Mouse (Mus musculus) cerebellum, adult 2 months (tissue): ENCODE measurements at regions not wholly inside any gene's neighbourhood (a gene's known extent, or its start where the extent isn't known, plus 50 kb on each side); places are given as distances from the start of the nearest gene placed in this dataset.

Experiments
- CTCF ChIP-seq: fragments of 200-500 bp; IDR thresholded peaks from 2 replicates; pipeline ENCODE4 v1.5.1; 2011; ENCODE audit warnings: low read depth, mild to moderate bottlenecking, control low read depth, low read length, moderate library complexity, borderline replicate concordance; ENCODE audit not compliant: insufficient read depth
- POLR2A ChIP-seq: fragments of 200-500 bp; IDR thresholded peaks from 2 replicates; pipeline ENCODE4 v1.6.1; 2011; ENCODE audit warnings: low read length, control low read depth, borderline replicate concordance; ENCODE audit not compliant: insufficient read depth

DNA sequence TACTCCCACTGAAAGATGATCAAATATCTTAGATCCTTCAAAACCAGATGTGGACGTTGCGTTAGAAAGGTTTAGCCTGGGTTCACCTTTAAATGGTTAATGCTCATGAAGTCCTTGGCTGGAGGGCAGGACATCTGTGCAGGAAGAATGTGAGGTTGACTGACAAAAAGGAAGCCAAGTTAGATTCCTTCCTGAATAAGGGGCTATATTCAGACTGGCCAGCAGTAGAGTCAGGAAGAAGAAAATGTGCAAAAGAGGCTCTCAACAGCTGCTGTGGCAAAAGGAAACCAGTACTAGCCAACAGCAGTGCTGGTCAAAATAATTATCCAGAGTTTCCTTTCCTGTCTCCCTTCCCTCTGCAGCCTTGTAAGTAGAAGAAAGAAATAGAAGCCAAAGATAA, 582.0 kb upstream of the Marcks start:
- TF ChIP-seq CTCF (no peak), POLR2A (no peak)
